Comparison of ENCODE assay signal across 10 mouse cellular contexts in the genomic region with DNA sequence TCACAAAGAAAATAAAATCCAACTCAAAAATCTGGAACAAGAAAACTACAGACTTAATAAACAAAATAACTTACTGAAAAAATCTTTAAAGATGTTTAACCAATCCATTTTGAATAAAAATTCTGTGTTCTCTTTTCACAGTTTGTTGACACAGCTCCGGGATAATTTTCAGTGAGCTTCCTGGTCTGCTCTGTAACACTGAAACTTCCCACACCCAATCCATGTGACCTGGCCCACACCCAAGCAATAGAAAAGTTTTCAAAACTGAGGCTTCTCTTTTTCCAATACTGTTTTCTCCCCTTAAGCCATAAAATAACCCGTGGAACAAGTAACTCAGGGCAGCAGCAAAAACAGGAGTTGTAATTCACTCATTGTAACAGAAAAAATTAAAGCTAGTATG. TPM values are rescaled to one million over a fixed set of nuclear protein-coding genes. Genes with fewer than 3 reads are reported as not detected.
DNase-seq lines count a peak whose midpoint lies in the region; ATAC-seq and TF ChIP-seq lines count a peak whose summit lies in the region.
"Had no signal": no experiment of that assay in that cellular context is flagged by ENCODE, and none has a peak within 500 bp of the region (broad histone marks: within the 10 kb centered on the region; RNA-seq: fewer than 3 reads in every experiment).

No protein-coding gene starts in this region.

- ATAC-seq in limb, embryonic 14.5 days (ENCODE audit: low FRiP score, low read depth), result no peak
- ATAC-seq in neural tube, embryonic 15.5 days (ENCODE audit: low FRiP score), result no peak
- no peak for ATAC-seq in midbrain, embryonic 13.5 days

- peaks cover 5% of the 10 kb centered on the region; the same call in 1 of the 2 replicates for H3K36me3 ChIP-seq in limb, embryonic 14.5 days (ENCODE audit: control insufficient read depth, insufficient read depth, low read length)
- H3K36me3 ChIP-seq in limb, embryonic 10.5 days, result peaks cover 14% of the 10 kb centered on the region
- no peaks in the 10 kb centered on the region for H3K36me3 ChIP-seq in neural tube, embryonic 15.5 days
- peaks cover 6% of the 10 kb centered on the region for H3K36me3 ChIP-seq in midbrain, embryonic 13.5 days
- H3K36me3 ChIP-seq: neural tube, embryonic 12.5 days had no signal

- no peak overlapping the region for H3K9ac ChIP-seq in limb, embryonic 14.5 days (ENCODE audit: low read depth, low read length, severe bottlenecking)
- no peak overlapping the region for H3K9ac ChIP-seq in neural tube, embryonic 15.5 days (replicated peaks)
- H3K9ac ChIP-seq in midbrain, embryonic 13.5 days (replicated peaks), result no peak overlapping the region
- H3K9ac ChIP-seq: limb, embryonic 12.5 days; neural tube, embryonic 12.5 days had no signal

- DNase-seq in limb, embryonic 14.5 days (ENCODE audit: low spot score), result peak; percentile 51
- no peak for DNase-seq in limb, embryonic 10.5 days (ENCODE audit: low spot score)
- DNase-seq in heart, adult 9 months (ENCODE audit: low spot score in 2 of 2), result peak; percentile 67 to 80
- DNase-seq in kidney, postnatal 36 days, result peak; percentile 70 to 80
- peak; percentile 58 for DNase-seq in skeletal muscle tissue, adult 2 months (ENCODE audit: low read depth, low spot score)
- no peak for DNase-seq in left cerebral cortex, adult 9 months (ENCODE audit: low spot score in 2 of 2)

- H3K4me2 ChIP-seq in limb, embryonic 14.5 days (replicated peaks; ENCODE audit: low read depth, low read length, severe bottlenecking), result no peak overlapping the region
- no peak overlapping the region for H3K4me2 ChIP-seq in neural tube, embryonic 15.5 days
- no peak overlapping the region for H3K4me2 ChIP-seq in midbrain, embryonic 13.5 days (replicated peaks)
- H3K4me2 ChIP-seq: limb, embryonic 12.5 days; neural tube, embryonic 12.5 days had no signal

- H3K4me3 ChIP-seq in limb, embryonic 14.5 days (replicated peaks; ENCODE audit: low read length), result no peak overlapping the region
- no peak overlapping the region for H3K4me3 ChIP-seq in limb, embryonic 10.5 days
- H3K4me3 ChIP-seq in neural tube, embryonic 15.5 days (replicated peaks), result no peak overlapping the region
- H3K4me3 ChIP-seq in midbrain, embryonic 13.5 days (replicated peaks), result no peak overlapping the region
- H3K4me3 ChIP-seq: limb, embryonic 12.5 days; neural tube, embryonic 12.5 days had no signal

- 0 out of 2 replicates have a peak overlapping the region, but pooled peaks have one; percentile 5 for H3K27ac ChIP-seq in limb, embryonic 14.5 days (replicated peaks; ENCODE audit: low read depth, low read length)
- H3K27ac ChIP-seq in limb, embryonic 10.5 days, result no peak overlapping the region
- H3K27ac ChIP-seq in neural tube, embryonic 15.5 days (replicated peaks), result no peak overlapping the region
- H3K27ac ChIP-seq in midbrain, embryonic 13.5 days, result no peak overlapping the region
- H3K27ac ChIP-seq: limb, embryonic 12.5 days; neural tube, embryonic 12.5 days had no signal

- no peak for TF ChIP-seq POLR2A in limb, embryonic 14.5 days (IDR thresholded peaks at IDR 0.05; ENCODE audit: borderline replicate concordance, extremely low read depth, insufficient read depth, insufficient read length)

- no peaks in the 10 kb centered on the region for H3K27me3 ChIP-seq in limb, embryonic 14.5 days (ENCODE audit: control insufficient read depth, insufficient read depth, low read length)
- H3K27me3 ChIP-seq in limb, embryonic 10.5 days (ENCODE audit: low read depth, poor library complexity, severe bottlenecking), result no peaks in the 10 kb centered on the region
- no peaks in the 10 kb centered on the region for H3K27me3 ChIP-seq in neural tube, embryonic 15.5 days (replicated peaks)
- no peaks in the 10 kb centered on the region for H3K27me3 ChIP-seq in midbrain, embryonic 13.5 days
- H3K27me3 ChIP-seq: limb, embryonic 12.5 days; neural tube, embryonic 12.5 days had no signal

- H3K9me3 ChIP-seq in limb, embryonic 14.5 days (ENCODE audit: control insufficient read depth, low read length), result no peaks in the 10 kb centered on the region
- H3K9me3 ChIP-seq in limb, embryonic 10.5 days (replicated peaks), result no peaks in the 10 kb centered on the region
- no peaks in the 10 kb centered on the region for H3K9me3 ChIP-seq in neural tube, embryonic 15.5 days (replicated peaks)
- no peaks in the 10 kb centered on the region for H3K9me3 ChIP-seq in midbrain, embryonic 13.5 days
- H3K9me3 ChIP-seq: limb, embryonic 12.5 days; neural tube, embryonic 12.5 days had no signal

- peaks cover 7% of the 10 kb centered on the region; the same call in 1 of the 2 replicates for H3K4me1 ChIP-seq in limb, embryonic 14.5 days (ENCODE audit: control insufficient read depth, insufficient read depth, low read length)
- H3K4me1 ChIP-seq in limb, embryonic 10.5 days, result peaks cover 7% of the 10 kb centered on the region
- no peaks in the 10 kb centered on the region for H3K4me1 ChIP-seq in neural tube, embryonic 15.5 days
- H3K4me1 ChIP-seq in midbrain, embryonic 13.5 days (replicated peaks), result no peaks in the 10 kb centered on the region
- H3K4me1 ChIP-seq: neural tube, embryonic 12.5 days had no signal

- 46% methylated on average over 2 of the region's 2 CpGs for WGBS in limb, embryonic 14.5 days
- WGBS in limb, embryonic 10.5 days, result 82% methylated on average over 2 of the region's 2 CpGs
- 75% methylated on average over 2 of the region's 2 CpGs for WGBS in neural tube, embryonic 15.5 days
- 83% methylated on average over 2 of the region's 2 CpGs for WGBS in midbrain, embryonic 13.5 days

RNA-seq across cellular contexts. Expression of a gene that starts 20.1 kb away (rescaled TPM):
- 3.8 and 4.0 TPM in 2 replicates for polyA plus RNA-seq in limb, embryonic 14.5 days (2012; rRNA removed)
- polyA plus RNA-seq in limb, embryonic 14.5 days (2014; fragmentation: Nextera tagmentation; extraction: Ambion mirVana), result 2.6 and 4.5 TPM in 2 replicates
- polyA plus RNA-seq in limb, embryonic 10.5 days (2016; fragmentation: Nextera tagmentation; extraction: Ambion mirVana), result 1.5 and 1.6 TPM in 2 replicates
- 0.52 and 1.7 TPM in 2 replicates for polyA plus RNA-seq in neural tube, embryonic 15.5 days (2015; fragmentation: Nextera tagmentation; extraction: Ambion mirVana)
- polyA plus RNA-seq in midbrain, embryonic 13.5 days (2015; fragmentation: Nextera tagmentation; extraction: Ambion mirVana), result 0.70 and 0.86 TPM in 2 replicates

RNA-seq across cellular contexts. Expression of a gene that starts 39.3 kb away (rescaled TPM):
- polyA plus RNA-seq in limb, embryonic 14.5 days (2012; rRNA removed), result 26.5 and 49.3 TPM in 2 replicates
- polyA plus RNA-seq in limb, embryonic 14.5 days (2014; fragmentation: Nextera tagmentation; extraction: Ambion mirVana), result 67.3 and 83.7 TPM in 2 replicates
- polyA plus RNA-seq in limb, embryonic 10.5 days (2016; fragmentation: Nextera tagmentation; extraction: Ambion mirVana), result 62.5 and 66.3 TPM in 2 replicates
- polyA plus RNA-seq in neural tube, embryonic 15.5 days (2015; fragmentation: Nextera tagmentation; extraction: Ambion mirVana), result 61.9 and 66.2 TPM in 2 replicates
- 61.6 and 64.2 TPM in 2 replicates for polyA plus RNA-seq in midbrain, embryonic 13.5 days (2015; fragmentation: Nextera tagmentation; extraction: Ambion mirVana)

Comparison
In these comparisons a context has a peak if more than half of its experiments do, and no peak if none do; other contexts are left out.
1. DNase-seq: peak in limb, embryonic 14.5 days (single experiment), heart, adult 9 months (2 of 2), kidney, postnatal 36 days (2 of 2) and skeletal muscle tissue, adult 2 months (single experiment); none in limb, embryonic 10.5 days (single experiment) and left cerebral cortex, adult 9 months (0 of 2).